Mouse (Mus musculus) liver, embryonic 18 days (tissue): ENCODE data around the gene Shisal2b. TPM values are rescaled to one million over a fixed set of nuclear protein-coding genes. Genes with fewer than 3 reads are reported as not detected.

Source experiments
- polyA plus RNA-seq: library from polyadenylated mRNA; depleted of rRNA; stranded (reverse); fragments of >200 nt; gene quantifications from 2 replicates; pipeline ENCODE4 v1.2.3, GENCODE M21; 2012; rRNA removed

Shisal2b gene
- 0.02 TPM in 1 of 2 replicates, not detected in the other for polyA plus RNA-seq

GRCm38 (mm10) chr13:104863127-104863979, at the start of gene Shisal2b:
TSS of gene Shisal2b (minus strand) at chr13:104863893.

GRCm38 (mm10) chr13:104816635-104817571, 46.8 kb downstream of the Shisal2b start, which contains the start of gene Cwc27:
TSS of gene Cwc27 (minus strand) at chr13:104817142.

Other genes with a start within 250 kb of the Shisal2b start
- 8.7 and 9.0 TPM in 2 replicates for gene Srek1ip1, start 71.4 kb downstream of the Shisal2b start, polyA plus RNA-seq
- gene Cwc27, start 46.8 kb downstream of the Shisal2b start, polyA plus RNA-seq = 5.0 and 5.2 TPM in 2 replicates
- 0.30 and 0.32 TPM in 2 replicates for gene Rgs7bp, start 191.0 kb upstream of the Shisal2b start, polyA plus RNA-seq
- not detected in 2 replicates for gene 4933425L06Rik, start 218.2 kb upstream of the Shisal2b start, polyA plus RNA-seq